Mouse (Mus musculus): ENCODE measurements around the gene Myo6.

Gene Myo6

DNA sequence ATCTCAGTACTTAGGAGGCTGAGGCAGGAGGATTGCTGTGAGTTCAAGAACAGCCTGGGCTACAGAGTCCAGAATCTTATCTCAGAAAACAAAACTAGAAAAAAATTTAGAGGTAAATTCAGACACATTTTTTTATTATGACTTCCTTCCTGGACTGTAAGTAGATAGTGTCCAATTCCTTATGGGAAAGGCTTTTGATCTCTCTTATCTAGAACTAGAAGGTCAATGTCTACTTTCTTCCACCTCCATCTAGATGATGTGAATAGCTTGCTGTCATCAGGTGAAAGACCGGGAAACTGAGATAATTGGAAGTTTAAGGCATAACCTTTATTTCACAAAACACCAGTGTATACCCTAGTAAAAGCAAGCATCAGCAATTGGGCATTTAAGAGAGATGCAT, 16.9 kb downstream of the Myo6 start:
- no peak for DNase-seq (ENCODE audit: low read depth, low spot score)

GRCm38 (mm10) chr9:80184138-80184537, 19.3 kb downstream of the Myo6 start:
- DNase-seq (ENCODE audit: low read depth, low spot score), result no peak

- no peak for DNase-seq (ENCODE audit: low read depth, low spot score)
These were observed 20.9 kb downstream of the Myo6 start for GRCm38 (mm10) chr9:80185737-80186136.

- no peak for DNase-seq (ENCODE audit: low read depth, low spot score)
These were observed 21.9 kb downstream of the Myo6 start for GRCm38 (mm10) chr9:80186693-80187092.

- DNase-seq (ENCODE audit: low read depth, low spot score), result no peak
These were observed 23.6 kb downstream of the Myo6 start for GRCm38 (mm10) chr9:80188324-80188893.

DNA sequence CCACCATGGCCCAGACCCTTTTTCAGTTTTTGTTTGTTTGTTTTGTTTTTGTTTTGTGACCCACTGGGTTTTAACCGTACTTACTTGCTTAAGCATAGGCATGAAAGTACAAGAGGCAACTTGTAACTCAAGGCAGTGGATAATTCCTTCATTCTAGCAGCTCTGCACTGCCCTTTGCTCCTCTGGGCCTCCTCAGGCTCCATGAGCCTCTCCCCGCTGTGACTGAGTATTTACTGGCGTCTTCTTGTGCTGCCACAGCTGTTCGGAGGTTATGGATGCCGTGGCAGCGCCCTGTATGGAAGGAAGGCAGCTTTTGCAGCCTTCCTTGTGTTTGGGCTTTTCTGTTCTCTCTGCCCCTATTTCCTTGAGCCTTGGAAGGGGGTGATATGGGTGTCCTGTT, 26.4 kb downstream of the Myo6 start:
- no peak for DNase-seq (ENCODE audit: low read depth, low spot score)

GRCm38 (mm10) chr9:80192324-80192723, 27.5 kb downstream of the Myo6 start:
- no peak for DNase-seq (ENCODE audit: low read depth, low spot score)

DNA sequence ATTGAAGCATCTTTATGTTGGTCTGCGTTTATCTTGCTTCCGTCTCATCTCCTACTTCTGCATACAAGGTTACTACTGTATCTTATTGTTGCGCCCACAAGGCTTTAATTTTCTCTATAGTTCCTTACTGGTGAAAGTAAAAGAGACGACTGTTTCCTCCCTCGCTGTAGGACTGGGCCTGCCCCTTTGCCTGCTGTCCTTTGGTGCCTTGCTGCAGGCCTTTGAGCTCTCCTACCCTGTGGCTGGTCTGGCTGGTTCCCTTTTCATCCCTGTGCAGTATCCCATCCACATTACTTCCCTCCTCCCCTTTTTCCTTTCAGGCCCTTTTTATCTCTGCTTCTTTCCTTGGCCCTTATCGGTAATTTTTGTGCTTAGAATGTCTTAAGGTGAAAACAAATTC, 29.6 kb downstream of the Myo6 start:
- no peak for DNase-seq (ENCODE audit: low read depth, low spot score)

- DNase-seq (ENCODE audit: low read depth, low spot score), result no peak
These were observed 31.3 kb downstream of the Myo6 start for GRCm38 (mm10) chr9:80196161-80196560.

DNA sequence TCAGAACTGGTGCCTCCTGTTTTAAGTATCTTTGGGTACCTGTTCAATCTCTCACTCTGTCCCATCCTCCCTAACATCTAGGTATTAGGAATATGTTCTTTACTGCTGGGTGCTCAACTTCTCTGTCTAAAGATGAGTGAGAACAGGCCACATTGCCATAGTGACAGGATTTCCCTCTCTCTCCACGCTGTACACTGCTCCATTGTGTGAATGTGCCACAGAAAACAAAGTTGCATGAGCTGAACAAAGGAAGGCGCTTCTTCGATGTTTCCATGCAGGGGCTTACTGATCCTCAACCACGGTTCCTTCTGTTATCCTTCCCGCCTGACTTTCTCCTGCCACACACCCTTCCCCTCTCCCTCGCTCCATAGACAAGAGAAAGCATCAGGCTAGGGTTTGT, 32.4 kb downstream of the Myo6 start:
- no peak for DNase-seq (ENCODE audit: low read depth, low spot score)

- DNase-seq (ENCODE audit: low read depth, low spot score), result no peak
These were observed 36.0 kb downstream of the Myo6 start for GRCm38 (mm10) chr9:80200855-80201254.

DNA sequence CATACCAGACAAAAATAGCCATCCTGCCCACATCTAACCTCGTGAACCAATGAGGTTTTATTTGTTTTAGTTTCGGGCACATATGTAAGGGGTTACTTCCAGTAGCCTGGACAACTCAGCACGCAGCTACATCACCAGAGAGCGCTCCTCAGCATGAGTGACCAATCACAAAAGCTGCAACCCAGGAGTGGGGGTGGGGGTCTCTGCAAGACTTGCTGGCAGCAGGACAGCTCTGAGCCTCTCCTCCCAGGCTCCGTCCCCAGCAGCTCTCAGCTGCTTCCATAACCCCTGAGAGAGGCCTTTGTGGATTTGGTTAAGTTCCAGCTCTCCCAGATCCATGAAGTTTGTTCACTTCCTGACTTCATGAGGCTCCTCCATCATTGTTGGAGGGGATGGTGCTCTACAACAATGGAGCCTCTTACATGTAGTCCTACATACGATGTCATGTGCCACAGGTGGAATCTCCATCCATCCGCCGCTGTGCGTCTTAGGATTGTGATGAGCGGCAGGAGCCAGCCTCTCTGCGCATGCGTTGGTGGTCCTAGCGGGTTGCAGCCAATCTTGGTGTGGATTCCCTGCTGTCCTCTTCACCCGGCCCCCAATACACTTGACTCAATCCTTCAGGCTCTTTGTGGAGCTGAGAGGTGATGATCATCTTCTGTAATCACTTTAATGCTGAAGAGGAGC, 37.7 kb downstream of the Myo6 start:
- DNase-seq (ENCODE audit: low read depth, low spot score), result no peak

DNA sequence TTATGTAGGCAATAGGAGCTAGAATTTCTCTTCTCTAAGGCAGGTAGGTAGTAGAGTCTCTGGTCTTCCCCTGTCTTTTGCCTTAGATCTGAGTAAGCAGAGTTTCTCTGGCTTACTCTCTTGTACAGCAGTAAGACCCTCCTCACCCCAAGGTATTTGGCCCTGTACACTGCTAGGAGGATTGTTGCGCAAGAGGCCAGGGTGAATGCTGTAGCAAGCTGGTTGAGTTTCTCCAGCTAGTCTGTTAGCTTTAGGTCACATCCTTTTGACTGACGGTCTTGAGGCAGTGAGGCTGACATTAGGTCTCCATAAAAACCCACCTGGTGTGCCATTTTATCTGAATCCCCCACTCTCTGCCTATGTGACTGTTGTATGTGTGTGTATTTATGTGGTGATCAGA, 43.9 kb downstream of the Myo6 start:
- no peak for DNase-seq (ENCODE audit: low read depth, low spot score)

DNA sequence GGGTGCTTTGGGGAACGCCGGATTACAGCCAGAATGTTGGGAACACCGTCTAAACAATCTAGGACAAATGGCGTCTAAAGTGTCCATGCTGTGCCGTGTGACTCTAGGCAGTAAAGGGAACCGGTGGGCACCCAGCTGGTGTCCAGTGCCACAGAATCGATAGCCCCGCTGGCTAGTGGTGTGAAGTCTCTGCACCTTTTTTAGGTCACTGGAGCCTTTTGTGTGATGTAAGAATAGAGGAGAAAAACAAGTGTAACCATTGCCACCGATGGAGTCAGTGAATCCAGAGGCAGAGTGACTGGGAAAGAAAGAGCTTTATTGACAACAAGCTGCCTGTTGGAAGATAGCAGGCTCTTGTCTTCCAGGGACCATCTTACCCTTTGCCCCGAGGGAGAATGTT, 44.6 kb downstream of the Myo6 start:
- no peak for DNase-seq (ENCODE audit: low read depth, low spot score)

DNA sequence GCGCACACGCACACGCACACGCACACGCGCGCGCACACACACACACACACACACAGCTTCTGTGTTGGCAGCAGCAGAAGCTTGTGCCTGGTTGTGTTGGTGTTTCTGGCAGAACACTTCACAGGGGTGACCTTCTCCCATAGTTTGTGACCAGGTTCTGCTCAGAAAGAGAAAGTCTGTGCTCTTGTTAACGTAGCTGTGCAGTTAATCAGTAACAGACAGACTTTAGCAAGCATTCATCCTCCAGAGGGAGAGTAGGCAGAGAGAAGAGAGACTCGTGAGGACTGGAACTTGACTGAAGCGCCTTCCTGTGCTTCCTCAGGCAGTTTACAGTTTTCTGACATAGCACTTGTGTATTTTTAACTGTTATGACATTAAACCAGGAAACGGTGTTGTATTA, 45.3 kb downstream of the Myo6 start:
- no peak for DNase-seq (ENCODE audit: low read depth, low spot score)

GRCm38 (mm10) chr9:80213428-80213827, 48.6 kb downstream of the Myo6 start:
- DNase-seq (ENCODE audit: low read depth, low spot score), result no peak

DNA sequence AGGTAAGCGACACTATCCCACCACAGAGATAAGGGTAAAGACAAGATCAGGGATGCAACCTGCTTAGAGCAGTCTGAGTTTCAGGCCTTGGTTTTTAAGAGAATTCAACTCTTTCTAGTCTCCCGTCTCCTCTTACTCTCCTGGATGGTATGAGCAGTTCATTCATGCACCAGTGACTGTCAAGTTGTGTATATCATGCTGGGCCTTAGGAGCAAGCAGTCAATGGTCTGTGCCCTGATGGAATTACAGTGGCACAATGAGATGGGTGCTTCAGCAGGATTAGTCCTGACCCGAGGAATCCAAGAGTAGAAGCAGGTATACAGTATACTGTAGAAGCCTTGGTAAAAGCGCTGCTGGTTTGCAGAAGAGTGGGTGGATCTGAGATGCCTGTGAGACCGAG, 50.7 kb downstream of the Myo6 start:
- no peak for DNase-seq (ENCODE audit: low read depth, low spot score)

GRCm38 (mm10) chr9:80216786-80217501, 52.1 kb downstream of the Myo6 start:
- no peak for DNase-seq (ENCODE audit: low read depth, low spot score)

- no peak for DNase-seq (ENCODE audit: low read depth, low spot score)
These were observed 53.9 kb downstream of the Myo6 start for GRCm38 (mm10) chr9:80218718-80219117.

DNA sequence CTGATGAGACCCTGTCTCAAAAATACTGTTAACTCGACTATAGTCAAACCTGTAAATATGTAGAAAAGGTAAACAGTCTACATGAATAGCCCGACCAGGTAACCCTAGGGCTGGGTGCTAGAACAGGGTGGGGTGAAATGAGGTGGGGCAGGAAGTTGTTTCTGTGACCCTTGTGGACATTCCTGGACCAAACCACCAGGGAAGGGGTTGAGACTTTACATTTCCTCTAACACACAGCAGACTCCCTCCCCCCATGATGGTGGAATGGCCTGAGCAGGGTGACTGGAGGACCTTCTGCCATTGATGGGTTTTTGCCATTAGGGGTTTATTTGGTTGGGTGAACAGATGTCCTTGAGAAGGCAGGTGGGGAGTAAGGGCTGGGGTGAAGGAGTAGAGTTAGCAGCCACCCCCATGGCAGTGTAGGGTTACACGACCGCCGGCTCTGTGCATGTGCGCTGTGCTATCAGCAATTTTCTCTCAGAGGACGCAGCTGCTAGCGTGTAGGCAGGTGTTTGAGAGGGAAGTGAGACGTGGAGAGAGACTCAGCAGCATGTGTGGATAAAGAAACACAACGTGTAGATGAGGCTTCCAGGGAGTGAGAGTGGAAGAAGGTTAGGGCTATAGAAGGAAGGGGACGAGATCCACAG, 59.3 kb downstream of the Myo6 start:
- no peak for DNase-seq (ENCODE audit: low read depth, low spot score)

DNA sequence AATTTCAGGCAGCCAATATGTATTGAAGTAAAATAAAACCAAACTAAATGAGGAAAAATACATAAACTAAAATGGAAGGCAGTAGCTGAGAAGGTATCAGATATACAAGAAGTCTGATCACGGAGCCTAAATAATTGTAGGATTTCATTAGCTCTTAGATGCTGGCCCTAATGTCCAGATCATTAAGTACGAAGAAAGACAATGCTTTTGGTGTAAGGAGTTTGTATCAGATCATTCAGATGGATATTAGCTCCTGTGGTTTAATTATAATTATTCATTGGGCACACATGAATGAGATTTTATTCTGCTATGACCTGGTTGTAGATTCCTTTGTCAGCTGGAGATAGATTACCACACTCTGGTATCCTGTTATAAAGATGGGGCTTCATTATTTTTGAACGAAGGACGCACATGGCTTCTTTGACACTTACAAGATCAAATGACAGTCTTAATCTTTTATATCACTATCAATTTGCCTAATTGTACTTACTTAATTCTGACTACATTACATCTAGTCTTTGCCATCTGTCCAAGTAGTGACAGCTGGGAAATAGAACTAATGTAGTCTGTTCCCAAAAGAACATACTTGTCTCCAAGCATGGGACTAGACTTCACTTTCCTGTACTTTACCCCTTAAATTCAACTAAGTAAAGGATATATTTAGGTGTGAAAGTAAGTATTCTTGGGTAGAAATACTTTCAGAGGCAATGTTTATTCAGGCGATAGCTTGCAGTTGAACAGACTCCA, 61.9 kb downstream of the Myo6 start:
- DNase-seq (ENCODE audit: low read depth, low spot score), result no peak

Measured in 3T3-L1 (cell line).